Mouse (Mus musculus) urinary bladder, postnatal 25 days (tissue): ENCODE measurements around the gene C330007P06Rik.

Experiments used
- DNase-seq: peaks from one replicate; pipeline ENCODE4 v3.0.0; 2022; ENCODE audit warnings: low spot score

The C330007P06Rik gene

GRCm38 (mm10) chrX:36837069-36837676 lies 36.7 kb downstream of the C330007P06Rik start:
- no peak for DNase-seq

GRCm38 (mm10) chrX:36833397-36834084 lies 40.4 kb downstream of the C330007P06Rik start:
- DNase-seq: peak; percentile 60

DNA sequence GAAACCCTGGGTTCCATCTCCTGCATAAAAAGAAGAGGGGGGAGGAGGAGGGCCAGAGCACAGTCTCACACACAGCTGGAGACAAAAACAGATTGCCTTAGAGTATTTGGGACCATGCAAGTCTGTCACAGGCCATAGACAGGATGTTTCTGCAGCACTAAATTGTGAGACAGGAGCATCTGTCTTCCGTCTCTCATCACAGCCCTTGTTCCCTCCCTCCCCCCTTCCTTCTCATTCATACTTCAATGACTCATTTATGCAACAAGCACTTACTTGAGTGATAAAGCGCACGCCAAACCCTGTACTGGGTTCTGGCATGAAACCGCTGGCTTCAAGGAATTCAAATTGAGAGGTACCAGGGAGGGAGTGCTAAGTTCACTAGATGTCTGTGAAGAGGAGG lies 42.3 kb downstream of the C330007P06Rik start:
- DNase-seq: no peak

- DNase-seq: peak; percentile 46
Measured at GRCm38 (mm10) chrX:36830271-36830670, 43.6 kb downstream of the C330007P06Rik start.

DNA sequence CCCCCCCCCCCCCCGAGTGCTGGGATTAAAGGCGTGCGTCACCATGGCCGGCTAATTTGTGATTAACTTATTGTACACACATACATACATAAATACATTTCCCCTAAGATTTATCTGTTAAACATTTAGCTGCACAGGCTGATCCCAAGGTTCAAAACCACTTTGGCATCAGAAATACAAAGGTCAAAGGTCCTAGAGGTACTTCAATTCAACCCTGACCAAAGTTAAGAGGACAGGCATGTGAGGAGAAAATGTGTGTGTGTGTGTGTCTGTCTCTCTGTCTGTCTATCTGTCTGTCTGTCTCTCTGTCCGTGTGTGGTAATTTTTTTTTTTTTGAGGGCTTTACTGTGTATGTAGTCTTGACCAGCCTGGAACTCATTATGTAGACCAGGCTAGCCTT lies 47.0 kb downstream of the C330007P06Rik start:
- no peak for DNase-seq

DNA sequence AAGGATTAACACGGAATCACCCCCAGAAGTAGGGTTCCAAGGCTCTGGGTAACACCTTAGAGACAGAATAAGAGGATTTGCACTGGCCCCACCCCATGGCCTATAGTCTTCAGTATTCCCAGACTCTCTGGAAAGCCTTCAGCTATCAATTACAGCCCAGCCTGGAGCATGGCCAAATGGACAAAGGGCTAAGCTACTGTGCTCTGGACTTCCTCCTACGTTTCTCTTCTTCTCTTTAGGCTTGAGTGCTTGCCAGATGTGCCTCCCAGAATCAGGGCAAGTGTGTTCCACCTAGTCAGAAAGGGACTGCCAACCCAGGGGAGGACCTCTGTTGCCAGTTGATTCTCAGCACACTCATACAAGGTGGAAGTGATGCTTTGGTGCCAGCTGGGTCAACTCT lies 48.9 kb downstream of the C330007P06Rik start:
- no peak for DNase-seq

DNA sequence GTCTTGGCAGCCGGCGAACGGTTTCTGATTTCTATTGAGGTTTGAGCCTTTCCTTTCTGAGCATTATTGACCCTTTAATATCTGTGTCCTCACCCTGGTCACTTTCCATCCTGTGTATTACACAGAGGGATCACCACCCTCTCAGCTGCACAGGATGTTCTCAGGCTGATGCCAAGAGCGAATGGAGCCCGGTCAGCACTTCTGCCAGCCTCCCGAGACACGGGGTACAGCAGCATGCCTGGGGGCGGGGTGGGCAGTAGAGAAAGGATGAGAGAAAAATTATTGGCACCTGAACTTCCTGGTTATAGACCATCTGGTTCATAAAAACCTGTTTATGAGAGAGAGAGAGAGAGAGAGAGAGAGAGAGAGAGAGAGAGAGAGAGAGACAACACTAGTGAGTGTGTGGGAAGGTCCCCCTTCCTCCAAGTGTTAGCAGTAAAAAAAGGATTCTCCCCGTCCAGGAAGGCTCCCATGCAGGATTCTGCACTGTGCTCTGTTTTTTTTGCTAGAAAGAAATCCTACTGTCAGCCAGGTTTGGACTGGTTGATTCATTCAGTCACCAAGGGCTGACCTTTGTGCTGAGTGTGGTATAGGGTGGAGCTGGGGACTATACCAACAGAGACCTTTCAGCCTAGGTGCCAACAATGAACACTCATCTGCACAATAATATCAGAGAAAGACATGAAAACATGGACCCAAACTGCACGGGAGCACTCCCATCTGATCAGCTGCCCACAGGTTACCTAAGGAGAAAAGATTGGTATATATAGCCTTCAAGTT lies 49.8 kb downstream of the C330007P06Rik start:
- DNase-seq: no peak

DNA sequence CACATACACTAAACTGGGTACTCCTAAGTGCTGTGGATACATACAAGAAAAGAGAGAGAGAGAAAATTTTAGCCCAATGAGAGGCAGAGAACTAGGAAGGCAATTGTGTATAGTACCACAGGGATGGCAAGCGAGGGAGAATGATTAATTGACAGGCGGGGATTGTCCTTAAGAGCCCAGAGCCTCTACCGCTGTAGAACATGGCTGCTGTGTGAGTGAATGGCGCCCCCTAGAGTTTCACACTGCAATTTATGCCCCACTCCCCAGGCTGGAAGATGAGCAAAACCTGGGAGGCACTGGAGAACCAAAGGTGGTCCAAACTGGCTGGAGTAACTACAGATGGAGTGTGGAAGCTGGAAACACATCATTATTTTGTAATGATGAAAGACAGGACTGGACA lies 53.7 kb downstream of the C330007P06Rik start:
- DNase-seq: no peak

- DNase-seq: no peak
Measured at GRCm38 (mm10) chrX:36819575-36819974, 54.3 kb downstream of the C330007P06Rik start.

GRCm38 (mm10) chrX:36816953-36817441 lies 56.9 kb downstream of the C330007P06Rik start:
- no peak for DNase-seq

GRCm38 (mm10) chrX:36816368-36816899 lies 57.5 kb downstream of the C330007P06Rik start:
- no peak for DNase-seq

- DNase-seq: no peak
Measured at GRCm38 (mm10) chrX:36815439-36815838, 58.5 kb downstream of the C330007P06Rik start.

- no peak for DNase-seq
Measured at GRCm38 (mm10) chrX:36815022-36815421, 58.9 kb downstream of the C330007P06Rik start.

DNA sequence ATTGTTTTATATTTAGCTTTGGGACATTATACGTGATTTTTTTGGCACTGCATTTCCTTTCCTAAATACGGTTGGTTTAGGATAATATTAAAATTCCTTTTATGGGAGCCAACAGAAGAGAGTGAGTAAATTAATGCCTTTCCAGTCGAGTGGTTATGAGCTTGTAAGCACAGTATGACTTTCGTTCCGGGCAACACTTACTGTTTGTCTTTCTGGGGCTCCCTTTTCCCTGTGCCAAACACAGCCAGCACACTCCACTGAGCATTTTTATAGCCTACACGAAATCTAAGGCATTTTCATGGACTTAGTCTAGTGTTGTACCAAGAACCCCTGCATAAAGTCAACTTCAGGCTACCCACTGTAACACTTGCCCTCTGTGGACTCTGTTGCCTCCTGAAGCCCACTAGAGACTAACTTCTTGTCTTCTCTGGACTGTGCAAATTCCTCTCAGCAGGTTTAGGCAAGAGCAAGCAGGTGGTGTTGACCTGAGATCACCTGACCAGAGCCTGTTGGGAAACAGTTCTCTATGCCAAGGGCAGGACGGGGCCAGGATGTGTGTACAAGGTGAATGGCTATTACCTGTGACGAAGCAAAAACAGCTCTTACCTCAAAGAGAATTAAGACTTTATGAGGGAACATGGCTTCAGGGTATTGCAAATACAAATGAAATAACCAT lies 59.6 kb downstream of the C330007P06Rik start:
- DNase-seq: no peak

- DNase-seq: no peak
Measured at GRCm38 (mm10) chrX:36811377-36811776, 62.5 kb downstream of the C330007P06Rik start.

GRCm38 (mm10) chrX:36808318-36808683 lies 65.6 kb downstream of the C330007P06Rik start:
- DNase-seq: no peak

DNA sequence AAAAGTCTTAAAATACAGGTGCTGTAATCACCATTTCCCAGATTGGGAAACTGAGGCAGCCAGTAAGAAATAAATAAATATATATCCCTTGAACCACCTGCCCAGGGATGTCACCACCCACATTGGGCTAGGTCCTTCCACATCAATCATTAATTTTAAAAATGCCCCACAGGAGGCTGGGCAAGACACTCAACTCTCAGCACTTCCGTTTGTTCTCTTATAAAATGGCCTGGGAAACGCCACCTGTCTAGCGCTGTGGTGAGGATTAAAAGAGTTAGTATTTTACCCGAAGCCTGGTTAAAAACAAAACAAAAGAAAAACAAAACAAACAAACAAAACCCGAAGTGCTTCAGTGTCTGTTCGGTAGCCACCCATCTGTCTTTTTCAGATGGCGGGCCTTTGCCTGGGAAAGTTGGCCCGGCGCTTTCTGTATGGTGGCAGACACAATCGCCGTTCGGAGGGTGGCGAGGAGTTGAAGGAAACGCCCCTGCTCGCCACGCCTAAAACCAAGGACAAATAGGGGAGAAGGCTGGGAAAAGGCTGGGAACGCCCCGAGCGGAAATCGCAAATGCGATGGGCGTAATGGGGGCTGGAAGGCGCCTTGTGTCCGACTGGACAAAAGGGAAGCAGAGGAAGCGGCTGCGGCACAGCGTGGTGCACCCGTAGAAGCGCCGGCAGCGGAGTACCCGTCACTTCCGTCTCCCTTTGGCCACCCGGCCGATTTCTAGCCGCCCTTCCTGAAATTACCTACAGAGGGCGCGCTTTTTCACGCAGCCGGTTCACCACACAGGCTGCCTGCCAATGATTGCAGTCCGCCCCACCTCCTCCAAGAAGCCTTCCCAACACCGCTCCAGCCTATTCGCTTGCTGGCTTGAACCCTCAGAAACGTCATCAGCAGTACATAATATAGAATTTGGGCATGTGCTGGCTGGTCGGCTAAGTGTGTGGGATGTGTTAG lies 66.3 kb downstream of the C330007P06Rik start:
- DNase-seq: peak; percentile 68

GRCm38 (mm10) chrX:36805466-36806235 lies 68.3 kb downstream of the C330007P06Rik start:
- DNase-seq: no peak

DNA sequence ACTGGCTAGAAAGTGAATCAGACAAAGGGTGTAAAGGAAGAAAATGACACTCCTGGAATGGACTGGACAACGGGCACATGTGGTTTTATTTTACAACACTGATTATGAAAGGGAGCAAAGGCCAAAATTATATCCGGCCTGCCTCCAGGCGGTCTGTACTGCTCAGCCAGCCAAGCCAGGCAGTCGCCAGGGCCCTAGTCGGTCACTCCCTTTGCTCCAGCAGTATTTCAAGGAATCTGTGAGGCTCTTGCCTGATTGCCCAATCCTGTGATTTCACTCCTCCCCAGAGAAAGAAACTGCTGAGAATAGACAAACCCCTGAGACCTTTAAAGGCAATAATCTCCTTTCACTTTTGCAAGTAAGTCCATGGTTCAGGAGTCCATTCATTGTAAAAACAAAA lies 69.7 kb downstream of the C330007P06Rik start:
- no peak for DNase-seq

DNA sequence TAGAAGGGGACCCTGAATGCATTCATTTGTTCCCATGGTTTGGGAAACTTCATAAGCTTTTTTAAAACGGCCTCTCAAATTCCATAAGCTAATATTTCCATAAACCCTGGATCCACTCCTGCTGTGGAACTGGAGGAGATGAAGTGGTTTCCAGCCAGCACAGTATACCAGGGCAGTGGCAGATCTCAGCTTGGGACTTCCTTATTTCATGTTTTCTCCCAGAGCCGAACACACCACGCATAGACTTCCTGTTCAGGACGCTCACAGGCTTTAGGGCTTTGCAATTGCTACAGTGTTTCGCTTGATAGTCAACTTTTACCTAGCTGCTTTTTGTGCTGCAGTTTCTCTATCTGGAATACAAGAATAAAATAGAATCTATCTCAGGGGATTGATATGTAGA lies 70.7 kb downstream of the C330007P06Rik start:
- no peak for DNase-seq
